Mouse (Mus musculus): ENCODE measurements around the gene Ndst2. TPM values are rescaled to one million over a fixed set of nuclear protein-coding genes. Genes with fewer than 3 reads are reported as not detected.
A peak's percentile ranks its signal among the peaks of the same experiment; 100 is the strongest.

The Ndst2 gene
- polyA plus RNA-seq, 1 experiment: 11.9 TPM

DNA sequence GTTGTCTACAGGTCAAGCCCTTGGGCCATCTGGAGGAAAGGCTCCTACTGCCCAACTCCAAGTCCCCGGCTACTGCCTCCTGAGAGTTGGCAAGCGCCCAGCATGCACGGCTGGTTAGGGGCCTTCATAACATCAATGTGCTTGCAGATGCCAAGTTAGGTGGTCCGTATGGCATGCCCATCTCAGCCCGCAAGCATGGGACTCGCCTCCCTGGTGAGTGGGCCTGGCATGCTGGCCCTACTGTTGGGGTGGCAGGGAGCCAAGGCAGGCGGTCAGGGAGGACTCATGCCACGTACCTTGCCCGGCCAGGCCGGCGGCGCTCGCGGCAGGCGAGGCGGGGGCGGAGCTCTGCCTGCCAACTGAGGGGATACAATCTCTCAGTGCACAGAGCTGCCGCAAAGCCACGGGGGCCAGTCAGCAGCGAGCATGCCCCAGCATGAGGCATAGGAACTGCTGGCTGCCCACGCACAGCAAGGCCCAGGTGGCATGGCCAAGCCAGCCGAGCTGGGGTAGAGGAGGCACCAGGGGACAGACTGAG, 23.1 kb upstream of the Ndst2 start:
- TF ChIP-seq CEBPB (IDR thresholded peaks at IDR 0.05; ENCODE audit: insufficient read depth, poor library complexity, severe bottlenecking) (no peak), MYOG (IDR thresholded peaks at IDR 0.05; ENCODE audit: control insufficient read depth in 1 of 3, insufficient read depth in 1 of 3, insufficient read length in 2 of 3, low read depth in 2 of 3) (peak in 1 of 3 experiments; percentile 23), MAX (IDR thresholded peaks at IDR 0.05; ENCODE audit: low read depth) (no peak), MYOD1 (IDR thresholded peaks at IDR 0.05; ENCODE audit: control insufficient read depth in 1 of 3, insufficient read length in 2 of 3, low read depth in 2 of 3) (peak in 2 of 3 experiments; percentile 31 to 83), SRF (IDR thresholded peaks at IDR 0.05; ENCODE audit: control insufficient read depth, insufficient read length, low read depth) (no peak), POLR2A (IDR thresholded peaks at IDR 0.05; ENCODE audit: insufficient read length, low read depth) (peak; percentile 31), TCF3 (IDR thresholded peaks at IDR 0.05; ENCODE audit: insufficient read length, low read depth) (no peak), POLR2AphosphoS2 (IDR thresholded peaks at IDR 0.05; ENCODE audit: insufficient read length, low read depth) (peak; percentile 10)
- no peak overlapping the region for H3K4me2 ChIP-seq (ENCODE audit: low read depth)
- H3K27me3 ChIP-seq (ENCODE audit: control insufficient read depth, insufficient read depth, insufficient read length): no peaks in the 10 kb centered on the region
- H3K79me2 ChIP-seq (ENCODE audit: control insufficient read depth, insufficient read depth): no peaks in the 10 kb centered on the region
- H3K4me3 ChIP-seq: no peak overlapping the region
- H3K36me3 ChIP-seq (ENCODE audit: control insufficient read depth, insufficient read depth): peaks cover 37% of the 10 kb centered on the region
- H3ac ChIP-seq (ENCODE audit: control insufficient read depth, insufficient read length): no peak overlapping the region

DNA sequence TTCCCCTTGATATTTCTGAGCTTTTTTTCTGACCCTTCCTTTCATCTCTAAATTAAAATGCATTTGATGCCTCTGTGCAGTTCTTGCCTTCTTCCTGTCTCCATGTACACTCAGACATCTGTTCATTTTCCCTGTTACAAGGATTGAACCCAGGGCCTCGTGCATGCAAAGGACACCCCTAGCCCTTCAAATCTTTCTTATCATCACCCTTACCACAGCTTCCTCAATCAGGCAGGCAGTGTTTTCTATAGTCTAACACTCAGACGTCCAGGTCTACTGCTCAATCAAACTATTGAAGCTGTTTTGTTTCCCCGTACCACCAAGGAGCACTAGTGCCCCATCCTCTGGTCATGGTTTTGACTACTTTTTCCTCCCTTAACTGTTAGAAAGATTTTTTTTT, 19.4 kb upstream of the Ndst2 start:
- no peaks in the 10 kb centered on the region for H3K27me3 ChIP-seq (ENCODE audit: control insufficient read depth, insufficient read depth, insufficient read length)
- H3K4me3 ChIP-seq: no peak overlapping the region
- H3ac ChIP-seq (ENCODE audit: control insufficient read depth, insufficient read length): no peak overlapping the region
- H3K79me2 ChIP-seq (ENCODE audit: control insufficient read depth, insufficient read depth): no peaks in the 10 kb centered on the region
- H3K4me2 ChIP-seq (ENCODE audit: low read depth): no peak overlapping the region
- peaks cover 12% of the 10 kb centered on the region for H3K36me3 ChIP-seq (ENCODE audit: control insufficient read depth, insufficient read depth)
- TF ChIP-seq USF1 (IDR thresholded peaks at IDR 0.05; ENCODE audit: low read depth) (no peak), REST (IDR thresholded peaks at IDR 0.05; ENCODE audit: insufficient read depth, insufficient read length) (no peak), E2F4 (IDR thresholded peaks at IDR 0.05; ENCODE audit: insufficient read depth) (no peak), MYOD1 (IDR thresholded peaks at IDR 0.05; ENCODE audit: control insufficient read depth in 1 of 3, insufficient read length in 2 of 3, low read depth in 2 of 3) (no peak), POLR2A (IDR thresholded peaks at IDR 0.05; ENCODE audit: insufficient read length, low read depth) (no peak), SRF (IDR thresholded peaks at IDR 0.05; ENCODE audit: control insufficient read depth, insufficient read length, low read depth) (no peak), TCF3 (IDR thresholded peaks at IDR 0.05; ENCODE audit: insufficient read length, low read depth) (no peak), MYOG (IDR thresholded peaks at IDR 0.05; ENCODE audit: control insufficient read depth in 1 of 3, insufficient read depth in 1 of 3, insufficient read length in 2 of 3, low read depth in 2 of 3) (no peak), MAX (IDR thresholded peaks at IDR 0.05; ENCODE audit: low read depth) (no peak), CEBPB (IDR thresholded peaks at IDR 0.05; ENCODE audit: insufficient read depth, poor library complexity, severe bottlenecking) (no peak), TCF12 (IDR thresholded peaks at IDR 0.05; ENCODE audit: insufficient read depth, poor library complexity, severe bottlenecking) (no peak), POLR2AphosphoS2 (IDR thresholded peaks at IDR 0.05; ENCODE audit: insufficient read length, low read depth) (no peak)

GRCm38 (mm10) chr14:20750503-20750902, 16.1 kb upstream of the Ndst2 start:
- H3ac ChIP-seq (ENCODE audit: control insufficient read depth, insufficient read length): no peak overlapping the region
- peak overlapping the region; percentile 46 for H3K4me2 ChIP-seq (ENCODE audit: low read depth)
- H3K4me3 ChIP-seq: no peak overlapping the region
- peaks cover 2% of the 10 kb centered on the region for H3K36me3 ChIP-seq (ENCODE audit: control insufficient read depth, insufficient read depth)
- TF ChIP-seq E2F4 (IDR thresholded peaks at IDR 0.05; ENCODE audit: insufficient read depth) (no peak), MYOG (IDR thresholded peaks at IDR 0.05; ENCODE audit: control insufficient read depth in 1 of 3, insufficient read depth in 1 of 3, insufficient read length in 2 of 3, low read depth in 2 of 3) (no peak), POLR2A (IDR thresholded peaks at IDR 0.05; ENCODE audit: insufficient read length, low read depth) (no peak), REST (IDR thresholded peaks at IDR 0.05; ENCODE audit: insufficient read depth, insufficient read length) (no peak), SRF (IDR thresholded peaks at IDR 0.05; ENCODE audit: control insufficient read depth, insufficient read length, low read depth) (no peak), CEBPB (IDR thresholded peaks at IDR 0.05; ENCODE audit: insufficient read depth, poor library complexity, severe bottlenecking) (no peak), TCF3 (IDR thresholded peaks at IDR 0.05; ENCODE audit: insufficient read length, low read depth) (no peak), POLR2AphosphoS2 (IDR thresholded peaks at IDR 0.05; ENCODE audit: insufficient read length, low read depth) (no peak), MYOD1 (IDR thresholded peaks at IDR 0.05; ENCODE audit: control insufficient read depth in 1 of 3, insufficient read length in 2 of 3, low read depth in 2 of 3) (no peak), TCF12 (IDR thresholded peaks at IDR 0.05; ENCODE audit: insufficient read depth, poor library complexity, severe bottlenecking) (no peak), USF1 (IDR thresholded peaks at IDR 0.05; ENCODE audit: low read depth) (no peak), MAX (IDR thresholded peaks at IDR 0.05; ENCODE audit: low read depth) (no peak)
- no peaks in the 10 kb centered on the region for H3K79me2 ChIP-seq (ENCODE audit: control insufficient read depth, insufficient read depth)
- no peaks in the 10 kb centered on the region for H3K27me3 ChIP-seq (ENCODE audit: control insufficient read depth, insufficient read depth, insufficient read length)

DNA sequence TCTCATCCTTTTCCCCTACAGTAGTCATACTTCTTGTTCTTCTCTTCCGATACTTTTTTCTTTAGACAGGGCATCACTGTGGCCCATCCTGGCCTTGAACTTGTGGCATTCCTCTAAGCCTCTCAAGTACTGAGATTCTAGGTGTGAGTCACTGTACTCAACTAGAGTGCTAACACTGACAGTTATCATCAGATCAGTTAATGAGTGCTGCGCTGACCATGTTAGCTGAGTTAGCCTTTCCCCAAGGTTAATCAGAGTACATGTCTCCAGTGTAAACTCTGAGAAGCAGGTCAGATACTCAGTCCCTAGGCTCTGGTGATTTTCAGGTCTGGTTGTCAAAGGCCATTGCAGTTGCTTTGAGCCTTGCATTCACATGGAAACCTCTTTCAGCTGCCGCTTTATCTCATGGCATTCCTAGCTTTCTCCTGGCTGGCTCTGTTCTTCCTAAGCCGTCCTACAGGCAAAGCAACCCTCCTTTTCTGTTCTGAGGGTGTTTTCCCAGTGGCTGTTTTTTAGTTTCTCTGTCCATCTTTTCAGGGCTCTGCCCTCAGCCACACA, 15.2 kb upstream of the Ndst2 start:
- no peak overlapping the region for H3K4me2 ChIP-seq (ENCODE audit: low read depth)
- no peak overlapping the region for H3K4me3 ChIP-seq
- TF ChIP-seq USF1 (IDR thresholded peaks at IDR 0.05; ENCODE audit: low read depth) (no peak), MYOG (IDR thresholded peaks at IDR 0.05; ENCODE audit: control insufficient read depth in 1 of 3, insufficient read depth in 1 of 3, insufficient read length in 2 of 3, low read depth in 2 of 3) (peak in 1 of 3 experiments; percentile 46)
- no peaks in the 10 kb centered on the region for H3K36me3 ChIP-seq (ENCODE audit: control insufficient read depth, insufficient read depth)
- no peak overlapping the region for H3ac ChIP-seq (ENCODE audit: control insufficient read depth, insufficient read length)
- no peaks in the 10 kb centered on the region for H3K79me2 ChIP-seq (ENCODE audit: control insufficient read depth, insufficient read depth)
- no peaks in the 10 kb centered on the region for H3K27me3 ChIP-seq (ENCODE audit: control insufficient read depth, insufficient read depth, insufficient read length)

DNA sequence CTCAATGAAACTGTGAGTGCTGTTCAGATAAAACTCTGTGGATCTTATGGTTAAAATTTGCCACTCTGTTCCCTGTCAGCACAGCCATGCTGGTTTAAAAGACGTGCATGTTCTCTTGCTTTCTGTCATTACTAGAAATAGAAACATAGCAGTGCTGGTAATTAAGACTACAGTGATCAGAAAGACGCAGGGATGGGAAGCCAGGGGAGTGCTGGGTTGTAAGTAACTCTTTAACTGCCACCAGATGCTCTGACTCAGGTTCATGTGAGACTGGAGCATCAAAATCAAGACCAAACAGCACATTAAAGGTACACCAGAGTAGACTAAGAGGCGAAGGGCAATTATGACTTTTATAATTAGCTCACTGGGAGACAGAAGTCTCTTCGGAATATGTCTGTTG, 14.0 kb upstream of the Ndst2 start:
- no peak overlapping the region for H3K4me2 ChIP-seq (ENCODE audit: low read depth)
- H3K27me3 ChIP-seq (ENCODE audit: control insufficient read depth, insufficient read depth, insufficient read length): no peaks in the 10 kb centered on the region
- peaks cover 5% of the 10 kb centered on the region for H3K36me3 ChIP-seq (ENCODE audit: control insufficient read depth, insufficient read depth)
- no peak overlapping the region for H3ac ChIP-seq (ENCODE audit: control insufficient read depth, insufficient read length)
- H3K4me3 ChIP-seq: no peak overlapping the region
- H3K79me2 ChIP-seq (ENCODE audit: control insufficient read depth, insufficient read depth): no peaks in the 10 kb centered on the region
- TF ChIP-seq MYOD1 (IDR thresholded peaks at IDR 0.05; ENCODE audit: control insufficient read depth in 1 of 3, insufficient read length in 2 of 3, low read depth in 2 of 3): no peak
- no peak for TF ChIP-seq POLR2A (IDR thresholded peaks at IDR 0.05; ENCODE audit: insufficient read length, low read depth)
- TF ChIP-seq TCF3 (IDR thresholded peaks at IDR 0.05; ENCODE audit: insufficient read length, low read depth): no peak
- TF ChIP-seq MAX (IDR thresholded peaks at IDR 0.05; ENCODE audit: low read depth): no peak
- no peak for TF ChIP-seq TCF12 (IDR thresholded peaks at IDR 0.05; ENCODE audit: insufficient read depth, poor library complexity, severe bottlenecking)
- TF ChIP-seq E2F4 (IDR thresholded peaks at IDR 0.05; ENCODE audit: insufficient read depth): no peak
- TF ChIP-seq POLR2AphosphoS2 (IDR thresholded peaks at IDR 0.05; ENCODE audit: insufficient read length, low read depth): no peak

Data from myocyte (in vitro differentiated cells).